Mouse (Mus musculus) MEL (cell line): Measurements from ENCODE around the gene Rps6ka1.

Experiments
- CTCF ChIP-seq, 3 experiments: IDR thresholded peaks in 2 of 3; conservative IDR thresholded peaks in 1 of 3; 2 replicates each; pipeline ENCODE4 v1.5.1; 2011 to 2012; ENCODE audit warnings: low read length in 3 of 3, low read depth in 2 of 3, mild to moderate bottlenecking in 2 of 3, improper control_type of control experiment in 1 of 3, inconsistent platforms in 1 of 3, mixed read lengths in 1 of 3, moderate library complexity in 1 of 3; ENCODE audit not compliant: control insufficient read depth in 1 of 3, insufficient read depth in 1 of 3, poor library complexity in 1 of 3, severe bottlenecking in 1 of 3
- GATA1 ChIP-seq: IDR thresholded peaks from 2 replicates; pipeline ENCODE4 v1.6.1; 2011; ENCODE audit warnings: low read depth, low read length, improper control_type of control experiment
- POLR2A ChIP-seq, 2 experiments: IDR thresholded peaks; 2 replicates each; pipeline ENCODE4 v1.6.1; 2011 to 2012; ENCODE audit warnings: low read length in 2 of 2, mild to moderate bottlenecking in 2 of 2, control low read depth in 1 of 2, improper control_type of control experiment in 1 of 2, low read depth in 1 of 2, moderate library complexity in 1 of 2; ENCODE audit not compliant: control insufficient read depth in 1 of 2, insufficient read depth in 1 of 2, poor library complexity in 1 of 2
- SIN3A ChIP-seq: IDR thresholded peaks from 2 replicates; pipeline ENCODE4 v1.6.1; 2012; ENCODE audit warnings: low read length, improper control_type of control experiment, inconsistent platforms

DNA sequence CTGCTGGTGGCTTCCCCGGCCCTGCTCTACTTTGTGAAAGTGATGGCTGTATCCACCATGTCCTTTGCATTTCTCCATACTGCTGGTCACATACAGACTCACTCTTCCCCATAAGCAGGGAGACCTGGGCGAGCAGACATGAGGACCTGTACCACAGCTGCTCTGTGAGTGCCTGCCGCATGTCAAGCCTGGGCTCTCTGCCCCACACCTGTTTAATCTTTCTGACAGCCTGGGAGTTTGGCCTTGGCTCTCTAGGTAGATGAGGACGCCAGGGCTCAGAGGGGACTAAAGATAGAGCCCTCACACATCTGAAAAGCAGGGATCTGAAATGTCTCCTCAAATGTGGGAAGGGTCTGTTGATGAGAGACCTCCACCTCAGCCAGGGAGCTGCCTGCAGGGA is 6.2 kb downstream of the Rps6ka1 start:
- no peak for TF ChIP-seq CTCF (IDR thresholded peaks at IDR 0.05 in 2 of 3, conservative IDR thresholded peaks at IDR 0.05 in 1 of 3; ENCODE audit: control insufficient read depth in 1 of 3, insufficient read depth in 1 of 3, low read depth in 2 of 3, low read length in 3 of 3, poor library complexity in 1 of 3, severe bottlenecking in 1 of 3)
- TF ChIP-seq POLR2A (IDR thresholded peaks at IDR 0.05; ENCODE audit: control insufficient read depth in 1 of 2, insufficient read depth in 1 of 2, low read depth in 1 of 2, low read length in 2 of 2, poor library complexity in 1 of 2) = no peak
- TF ChIP-seq GATA1 = no peak
- TF ChIP-seq SIN3A = no peak
